Mouse (Mus musculus) testis, adult 2 months (tissue): ENCODE results near the gene Ttc23.

Source experiments
- CTCF ChIP-seq: fragments of 200-500 bp; IDR thresholded peaks from 2 replicates; pipeline ENCODE4 v1.5.1; 2012; ENCODE audit warnings: low read depth, mild to moderate bottlenecking, inconsistent platforms, low read length, moderate library complexity; ENCODE audit not compliant: control insufficient read depth, insufficient read depth, insufficient replicate concordance
- POLR2A ChIP-seq: fragments of 200-500 bp; IDR thresholded peaks from 2 replicates; pipeline ENCODE4 v1.6.1; 2012; ENCODE audit warnings: low read depth, mild to moderate bottlenecking, inconsistent platforms, low read length, moderate library complexity; ENCODE audit not compliant: control insufficient read depth

GRCm38 (mm10) chr7:67692791-67693538 lies 45.8 kb downstream of the Ttc23 start:
- TF ChIP-seq CTCF (no peak), POLR2A (no peak)
